Mouse (Mus musculus) heart, adult 2 months (tissue): ENCODE data around the gene Ncl.

ENCODE experiments used
- CTCF ChIP-seq: fragments of 200-600 bp; IDR thresholded peaks from 2 replicates; pipeline ENCODE4 v1.8.1; 2022; ENCODE audit warnings: antibody characterized with exemption, mild to moderate bottlenecking, moderate library complexity
- POLR2A ChIP-seq: fragments of 200-500 bp; IDR thresholded peaks from 2 replicates; pipeline ENCODE4 v1.6.1; 2011; ENCODE audit warnings: mild to moderate bottlenecking, low read depth, low read length, control low read depth; ENCODE audit not compliant: insufficient read depth

GRCm38 (mm10) chr1:86342371-86342770, 16.8 kb downstream of the Ncl start:
- TF ChIP-seq CTCF (no peak), POLR2A (no peak)
